Mouse (Mus musculus) heart, adult 2 months (tissue): Measurements from ENCODE around the gene Ano1. TPM values are rescaled to one million over a fixed set of nuclear protein-coding genes. Genes with fewer than 3 reads are reported as not detected.
A peak's percentile ranks its signal among the peaks of the same experiment; 100 is the strongest.

Experiments used
- DNase-seq, 2 experiments: peaks; one replicate each; pipeline ENCODE4 v3.0.0; 2021
- H3K27ac ChIP-seq: fragments of 200-600 bp; 2 replicates; pipeline ENCODE4 v1.8.1; 2022
- H3K27me3 ChIP-seq: fragments of 200-500 bp; 2 replicates; pipeline ENCODE4 v1.6.1; 2012; ENCODE audit warnings: mild to moderate bottlenecking, low read length, inconsistent platforms, mixed read lengths; ENCODE audit not compliant: control insufficient read depth, insufficient read depth
- H3K36me3 ChIP-seq: fragments of 200-500 bp; 2 replicates; pipeline ENCODE4 v1.6.1; 2012; ENCODE audit warnings: low read length, inconsistent platforms; ENCODE audit not compliant: control insufficient read depth, insufficient read depth
- H3K4me1 ChIP-seq: fragments of 200-500 bp; 2 replicates; pipeline ENCODE4 v1.6.1; 2011; ENCODE audit warnings: low read length; ENCODE audit not compliant: control insufficient read depth, insufficient read depth
- H3K4me3 ChIP-seq: fragments of 200-600 bp; 2 replicates; pipeline ENCODE4 v1.8.1; 2022
- H3K79me2 ChIP-seq: fragments of 200-500 bp; replicated peaks from 2 replicates; pipeline ENCODE4 v1.6.1; 2012; ENCODE audit warnings: mild to moderate bottlenecking, inconsistent platforms, low read length, moderate library complexity, mixed read lengths; ENCODE audit not compliant: control insufficient read depth, insufficient read depth
- H3K9ac ChIP-seq: fragments of 200-500 bp; 2 replicates; pipeline ENCODE4 v1.6.1; 2012; ENCODE audit warnings: low read depth, mild to moderate bottlenecking, control low read depth, inconsistent platforms, low read length, mixed read lengths
- CTCF ChIP-seq: fragments of 200-600 bp; IDR thresholded peaks from 2 replicates; pipeline ENCODE4 v1.8.1; 2022; ENCODE audit warnings: antibody characterized with exemption, mild to moderate bottlenecking, moderate library complexity
- EP300 ChIP-seq: fragments of 200-500 bp; IDR thresholded peaks from 2 replicates; pipeline ENCODE4 v1.6.1; 2011; ENCODE audit warnings: low read depth, low read length, control low read depth; ENCODE audit not compliant: insufficient read depth
- POLR2A ChIP-seq: fragments of 200-500 bp; IDR thresholded peaks from 2 replicates; pipeline ENCODE4 v1.6.1; 2011; ENCODE audit warnings: mild to moderate bottlenecking, low read depth, low read length, control low read depth; ENCODE audit not compliant: insufficient read depth
- WGBS: fragments of 180-500 bp; shearing (Covaris S2); methylation state at CpG from one replicate; pipeline ENCODE4 v1.1.7; 2018; 5-methylcytosine and 5-hydroxymethylcytosine counted together
- intact Hi-C: fragments of 180-260 bp; cut with DNase I; formaldehyde crosslinking; loops from one replicate; pipeline ENCODE4 v1.15.1; 2025
- polyA plus RNA-seq: library from polyadenylated mRNA; depleted of rRNA; stranded (reverse); fragments of >200 nt; gene quantifications from 2 replicates; pipeline ENCODE4 v1.2.3, GENCODE M21; 2012
- total RNA-seq, 2 experiments: library from RNA; stranded (reverse); gene quantifications; 2 replicates each; pipeline ENCODE4 v1.2.3; 2021

Gene Ano1
- total and polyA plus RNA-seq, 3 experiments: 11.1 to 12.5 (median 11.7) TPM

DNA sequence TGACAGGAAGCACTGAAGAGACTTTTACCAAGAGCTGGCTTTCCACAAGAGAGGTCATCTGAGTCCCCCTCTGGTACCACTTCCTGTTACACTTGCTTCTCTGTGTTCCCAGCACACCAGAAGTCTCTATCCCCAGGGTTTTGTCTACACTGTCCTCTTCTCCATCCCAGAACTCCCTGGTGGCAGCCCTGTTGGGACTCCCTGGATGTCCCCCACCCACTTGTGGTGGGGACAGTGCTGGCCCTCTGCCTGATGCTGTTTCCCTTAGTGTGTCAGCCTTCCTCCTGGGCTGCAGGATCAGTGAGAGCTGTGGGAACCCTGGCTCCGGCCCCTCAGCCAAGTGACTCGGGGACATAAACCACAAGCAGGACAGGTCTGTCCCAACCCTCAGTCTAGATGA is 22.5 kb upstream of the Ano1 start:
- Histone ChIP-seq H3K4me1 (no peaks in the 10 kb centered on the region), H3K36me3 (no peaks in the 10 kb centered on the region), H3K27me3 (no peaks in the 10 kb centered on the region), H3K9ac (no peak overlapping the region), H3K4me3 (no peak overlapping the region), H3K79me2 (no peaks in the 10 kb centered on the region), H3K27ac (no peak overlapping the region; the same call in 1 of the 2 replicates)
- WGBS: 56% methylated on average over 2 of the region's 2 CpGs
- TF ChIP-seq CTCF: no peak
- TF ChIP-seq POLR2A: no peak
- DNase-seq: no peak
- intact Hi-C loops: no loop called here

DNA sequence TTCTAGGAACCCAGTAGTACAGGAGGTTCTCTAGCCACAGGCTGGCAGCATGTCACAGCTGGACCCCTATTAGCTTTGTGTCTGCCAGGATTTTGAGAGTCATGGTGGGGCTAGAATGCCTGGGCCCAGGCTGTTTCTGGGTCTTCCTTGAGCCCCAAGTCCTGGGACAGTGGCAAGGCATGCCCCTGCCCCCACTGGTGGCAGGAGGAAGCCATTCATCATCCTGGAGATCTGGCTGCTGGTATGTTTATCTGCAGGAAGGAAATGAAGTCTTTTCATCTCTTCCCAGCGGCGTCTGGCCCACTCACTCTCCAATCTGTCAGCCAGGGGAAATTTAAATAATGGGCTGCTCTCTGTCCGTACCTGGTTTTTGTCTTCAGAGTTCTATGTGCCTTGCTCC is 18.3 kb upstream of the Ano1 start:
- intact Hi-C loops: no loop called here
- no peak overlapping the region for H3K27ac ChIP-seq
- no peaks in the 10 kb centered on the region for H3K27me3 ChIP-seq
- TF ChIP-seq CTCF (no peak), POLR2A (no peak), EP300 (no peak)
- no peaks in the 10 kb centered on the region for H3K4me1 ChIP-seq
- no peaks in the 10 kb centered on the region for H3K79me2 ChIP-seq
- no peak overlapping the region for H3K4me3 ChIP-seq
- no peaks in the 10 kb centered on the region for H3K36me3 ChIP-seq
- DNase-seq: no peak
- no peak overlapping the region for H3K9ac ChIP-seq
- 27% methylated on average over 3 of the region's 3 CpGs for WGBS

GRCm38 (mm10) chr7:144769434-144770080 is 17.8 kb upstream of the Ano1 start:
- no peak for DNase-seq
- Histone ChIP-seq H3K4me1 (no peaks in the 10 kb centered on the region), H3K79me2 (no peaks in the 10 kb centered on the region), H3K36me3 (no peaks in the 10 kb centered on the region), H3K4me3 (no peak overlapping the region), H3K27me3 (no peaks in the 10 kb centered on the region), H3K27ac (no peak overlapping the region), H3K9ac (no peak overlapping the region)
- no peak for TF ChIP-seq CTCF
- TF ChIP-seq EP300: no peak
- no peak for TF ChIP-seq POLR2A
- WGBS: 58% methylated on average over 9 of the region's 9 CpGs
- intact Hi-C loops: no loop called here

DNA sequence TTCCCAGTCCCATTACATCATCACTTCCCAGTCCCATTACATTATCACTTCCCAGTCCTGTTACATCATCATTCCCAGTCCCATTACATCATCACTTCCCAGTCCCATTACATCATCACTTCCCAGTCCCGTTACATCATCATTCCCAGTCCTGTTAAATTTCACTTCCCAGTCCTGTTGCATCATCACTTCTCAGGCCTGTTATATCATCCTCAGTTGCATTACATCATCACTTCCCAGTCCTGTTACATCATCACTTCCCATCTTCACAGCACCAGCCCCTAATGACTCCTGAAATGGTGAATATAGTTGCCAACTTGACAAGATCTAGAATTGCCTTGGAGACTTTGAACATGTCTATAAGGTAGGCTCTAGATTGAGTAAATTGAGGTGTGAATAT is 17.1 kb upstream of the Ano1 start:
- Histone ChIP-seq H3K9ac (no peak overlapping the region), H3K27ac (no peak overlapping the region), H3K27me3 (no peaks in the 10 kb centered on the region), H3K36me3 (no peaks in the 10 kb centered on the region), H3K4me3 (no peak overlapping the region), H3K79me2 (no peaks in the 10 kb centered on the region), H3K4me1 (no peaks in the 10 kb centered on the region)
- DNase-seq: no peak
- 80% methylated on average over 1 of the region's 1 CpGs for WGBS
- intact Hi-C loops: no loop called here
- no peak for TF ChIP-seq POLR2A
- no peak for TF ChIP-seq CTCF
- no peak for TF ChIP-seq EP300

DNA sequence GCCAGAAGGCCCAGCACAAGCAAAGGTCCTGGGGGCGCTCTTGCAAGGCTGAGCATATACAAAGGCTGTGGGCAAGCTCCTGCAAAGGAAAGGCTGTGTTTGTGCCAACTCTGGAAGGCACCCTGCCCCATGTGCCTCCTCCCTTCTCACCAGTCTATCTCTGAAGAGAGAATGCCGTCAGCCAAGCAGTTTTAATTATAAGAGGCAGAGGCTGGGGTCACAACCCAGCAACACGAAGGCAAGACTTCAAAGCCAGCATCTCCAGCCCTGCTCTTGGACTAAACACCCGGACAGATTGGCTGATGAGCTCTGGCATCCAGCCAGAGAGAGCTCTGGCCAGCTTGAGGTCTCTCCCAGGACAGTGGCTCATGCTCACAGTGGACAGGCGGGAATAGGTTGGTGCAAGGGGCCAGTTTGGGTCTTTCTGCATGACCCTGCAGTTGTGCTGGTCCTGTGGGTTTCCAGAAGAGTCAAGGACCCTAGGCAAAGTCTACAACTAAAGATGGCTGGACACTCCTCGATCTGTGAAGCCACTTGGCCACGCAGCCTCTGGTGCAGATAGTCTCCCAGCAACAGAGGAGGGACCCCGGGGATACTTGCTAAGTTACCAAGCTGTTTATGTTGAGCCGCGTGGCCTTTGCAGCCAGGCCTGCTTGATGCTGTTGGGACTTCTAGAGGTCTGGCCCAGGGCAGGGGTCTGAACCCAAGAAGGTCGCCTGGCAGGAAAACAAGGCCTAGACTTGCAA is 12.9 kb upstream of the Ano1 start:
- Histone ChIP-seq H3K9ac (no peak overlapping the region), H3K4me3 (no peak overlapping the region), H3K4me1 (no peaks in the 10 kb centered on the region), H3K36me3 (no peaks in the 10 kb centered on the region), H3K79me2 (no peaks in the 10 kb centered on the region), H3K27ac (peak overlapping the region; percentile 33), H3K27me3 (no peaks in the 10 kb centered on the region; the same call in 1 of the 2 replicates)
- intact Hi-C loops: no loop called here
- TF ChIP-seq POLR2A (no peak), CTCF (no peak), EP300 (no peak)
- WGBS: 56% methylated on average over 11 of the region's 11 CpGs
- peak; percentile 51 to 53 for DNase-seq

- no peak overlapping the region for H3K4me3 ChIP-seq
- H3K9ac ChIP-seq: no peak overlapping the region
- no peaks in the 10 kb centered on the region for H3K4me1 ChIP-seq
- no peaks in the 10 kb centered on the region; the same call in 1 of the 2 replicates for H3K27me3 ChIP-seq
- H3K36me3 ChIP-seq: no peaks in the 10 kb centered on the region
- H3K27ac ChIP-seq: peak overlapping the region; percentile 49; the same call in 1 of the 2 replicates
- no peaks in the 10 kb centered on the region for H3K79me2 ChIP-seq
- peak in 1 of 2 experiments; percentile 41 for DNase-seq
- intact Hi-C loops: no loop called here
- WGBS: 56% methylated on average over 2 of the region's 2 CpGs
- TF ChIP-seq CTCF: no peak
- TF ChIP-seq POLR2A: no peak
- TF ChIP-seq EP300: no peak
Measured at GRCm38 (mm10) chr7:144764013-144764412, 12.2 kb upstream of the Ano1 start.
